ENCODE assay signal across 9 mouse cellular contexts in genomic region chr14:40894576-40895247, GRCm38 (mm10). TPM values are rescaled to one million over a fixed set of nuclear protein-coding genes. Genes with fewer than 3 reads are reported as not detected.
A peak's percentile ranks its signal among the peaks of the same experiment; 100 is the strongest.
DNase-seq lines count a peak whose midpoint lies in the region; ATAC-seq and TF ChIP-seq lines count a peak whose summit lies in the region.
"Had no signal": no experiment of that assay in that cellular context is flagged by ENCODE, and none has a peak within 500 bp of the region (broad histone marks: within the 10 kb centered on the region; RNA-seq: fewer than 3 reads in every experiment).

No protein-coding gene starts in this region.

- ATAC-seq in forebrain, postnatal 0 days: peak; percentile 91

- peak; percentile 71 to 95 (median 83) for TF ChIP-seq CTCF in MEL (IDR thresholded peaks at IDR 0.05 in 2 of 3, conservative IDR thresholded peaks at IDR 0.05 in 1 of 3; ENCODE audit: control insufficient read depth in 1 of 3, insufficient read depth in 1 of 3, low read depth in 2 of 3, low read length in 3 of 3, poor library complexity in 1 of 3, severe bottlenecking in 1 of 3)
- peak; percentile 94 for TF ChIP-seq CTCF in forebrain, postnatal 0 days (IDR thresholded peaks at IDR 0.05; ENCODE audit: low read depth)
- TF ChIP-seq CTCF in layer of hippocampus, adult 2 months (conservative IDR thresholded peaks at IDR 0.05): peak; percentile 98
- peak; percentile 81 for TF ChIP-seq CTCF in lung, adult 2 months (IDR thresholded peaks at IDR 0.05; ENCODE audit: insufficient read depth, low read length)
- peak; percentile 95 for TF ChIP-seq CTCF in olfactory bulb, adult 2 months (IDR thresholded peaks at IDR 0.05; ENCODE audit: insufficient read depth, low read depth, low read length)

- H3K9ac ChIP-seq in MEL (ENCODE audit: control insufficient read depth, low read depth, low read length, poor library complexity, severe bottlenecking): no peak overlapping the region
- H3K9ac ChIP-seq in forebrain, postnatal 0 days: peak overlapping the region; percentile 28; the same call in 1 of the 2 replicates

- H3K27ac ChIP-seq in MEL (ENCODE audit: control insufficient read depth, low read depth, low read length): no peak overlapping the region
- H3K27ac ChIP-seq in forebrain, postnatal 0 days (ENCODE audit: low read depth, low read length): no peak overlapping the region
- no peak overlapping the region for H3K27ac ChIP-seq in layer of hippocampus, adult 2 months
- no peak overlapping the region for H3K27ac ChIP-seq in olfactory bulb, adult 2 months (ENCODE audit: insufficient read depth, low read depth, low read length)

- no peaks in the 10 kb centered on the region for H3K79me2 ChIP-seq in MEL (ENCODE audit: control insufficient read depth, insufficient read depth, low read length, poor library complexity)

- H3K4me1 ChIP-seq in MEL (ENCODE audit: control insufficient read depth in 1 of 2, insufficient read depth in 2 of 2, low read length in 2 of 2): no peaks in the 10 kb centered on the region
- no peaks in the 10 kb centered on the region for H3K4me1 ChIP-seq in forebrain, postnatal 0 days (ENCODE audit: insufficient read depth)
- H3K4me1 ChIP-seq in lung, adult 2 months (ENCODE audit: control insufficient read depth, insufficient read depth, low read length): no peaks in the 10 kb centered on the region; the same call in 1 of the 2 replicates
- peaks cover 4% of the 10 kb centered on the region; the same call in 1 of the 2 replicates for H3K4me1 ChIP-seq in olfactory bulb, adult 2 months (ENCODE audit: control insufficient read depth, insufficient read depth, low read length)

- peak overlapping the region; percentile 50 for H3K4me2 ChIP-seq in forebrain, postnatal 0 days (ENCODE audit: low read depth)

- TF ChIP-seq EP300 in MEL (IDR thresholded peaks at IDR 0.05; ENCODE audit: low read depth in 1 of 2, low read length in 2 of 2): no peak

- TF ChIP-seq RAD21 in MEL (IDR thresholded peaks at IDR 0.05; ENCODE audit: low read depth, low read length): peak; percentile 75

- H3K9me3 ChIP-seq in MEL (replicated peaks; ENCODE audit: insufficient read depth, low read length): no peaks in the 10 kb centered on the region
- no peaks in the 10 kb centered on the region for H3K9me3 ChIP-seq in forebrain, postnatal 0 days (ENCODE audit: low read length)
- H3K9me3 ChIP-seq: megakaryocyte, embryonic 14.5 days had no signal

- TF ChIP-seq POLR2A in MEL (IDR thresholded peaks at IDR 0.05; ENCODE audit: control insufficient read depth in 1 of 2, insufficient read depth in 1 of 2, low read depth in 1 of 2, low read length in 2 of 2, poor library complexity in 1 of 2): no peak
- no peak for TF ChIP-seq POLR2A in lung, adult 2 months (IDR thresholded peaks at IDR 0.05; ENCODE audit: borderline replicate concordance, extremely low read depth, low read depth, low read length)
- no peak for TF ChIP-seq POLR2A in olfactory bulb, adult 2 months (IDR thresholded peaks at IDR 0.05; ENCODE audit: insufficient read depth, low read depth, low read length)

- no peaks in the 10 kb centered on the region for H3K36me3 ChIP-seq in MEL (ENCODE audit: control insufficient read depth in 1 of 2, insufficient read depth in 2 of 2, low read length in 2 of 2)
- H3K36me3 ChIP-seq in forebrain, postnatal 0 days (ENCODE audit: insufficient read depth): no peaks in the 10 kb centered on the region

- 0 out of 4 replicates have a peak overlapping the region, but pooled peaks of 1 of the 2 experiments have one; percentile 16 for H3K4me3 ChIP-seq in MEL (ENCODE audit: control insufficient read depth in 1 of 2, insufficient read depth in 1 of 2, low read depth in 2 of 2, low read length in 2 of 2)
- H3K4me3 ChIP-seq in forebrain, postnatal 0 days (ENCODE audit: low read depth, low read length): peak overlapping the region; percentile 24; the same call in 1 of the 2 replicates
- H3K4me3 ChIP-seq in layer of hippocampus, adult 2 months: peak overlapping the region; percentile 46
- no peak overlapping the region for H3K4me3 ChIP-seq in lung, adult 2 months (replicated peaks; ENCODE audit: extremely low read depth, low read depth, low read length)
- no peak overlapping the region for H3K4me3 ChIP-seq in olfactory bulb, adult 2 months (ENCODE audit: insufficient read depth, low read depth, low read length)
- H3K4me3 ChIP-seq: megakaryocyte, embryonic 14.5 days had no signal

- intact Hi-C loops in heart, postnatal 36 days (cut with DNase I): loop anchor here (5.0 kb wide), 2 partner anchors 102 to 1362 kb away; no protein-coding TSS in a partner anchor

- peak; percentile 74 for DNase-seq in MEL (ENCODE audit: low read depth, low spot score)
- peak; percentile 53 to 64 for DNase-seq in cerebellum, adult 18-20 months
- peak; percentile 88 for DNase-seq in forebrain, postnatal 0 days
- DNase-seq in heart, postnatal 36 days: peak; percentile 79 to 84
- DNase-seq in layer of hippocampus, adult 2 months (ENCODE audit: low spot score in 2 of 2): peak; percentile 74 to 88
- DNase-seq in lung, adult 2 months: peak; percentile 87
- peak; percentile 25 to 41 for DNase-seq in thymus, adult 18-20 months

- H3K27me3 ChIP-seq in MEL (ENCODE audit: control insufficient read depth in 1 of 2, insufficient read depth in 2 of 2, low read length in 2 of 2): peaks cover 0 to 1% of the 10 kb centered on the region in 2 experiments; a peak in 1 of 4 replicates
- H3K27me3 ChIP-seq in forebrain, postnatal 0 days (ENCODE audit: insufficient read depth, low read length): no peaks in the 10 kb centered on the region
- H3K27me3 ChIP-seq: megakaryocyte, embryonic 14.5 days had no signal

- WGBS in forebrain, postnatal 0 days: 13% methylated on average over 23 of the region's 23 CpGs
- 5% methylated on average over 23 of the region's 23 CpGs for WGBS in lung, adult 2 months
- WGBS in olfactory bulb, adult 2 months: 13% methylated on average over 23 of the region's 23 CpGs

TF ChIP-seq in MEL, 35 proteins besides CTCF, POLR2A, EP300 and RAD21:
- TF ChIP-seq ETS1 (IDR thresholded peaks at IDR 0.05; ENCODE audit: low read depth, low read length) (no peak), NELFE (IDR thresholded peaks at IDR 0.05; ENCODE audit: low read depth, low read length) (no peak), RCOR1 (IDR thresholded peaks at IDR 0.05; ENCODE audit: low read depth, low read length) (no peak), KAT2A (conservative IDR thresholded peaks at IDR 0.05; ENCODE audit: low read depth, low read length) (no peak), BHLHE40 (IDR thresholded peaks at IDR 0.05; ENCODE audit: borderline replicate concordance, low read depth, low read length) (no peak), NRF1 (IDR thresholded peaks at IDR 0.05; ENCODE audit: insufficient read depth, low read depth, low read length, poor library complexity, severe bottlenecking) (no peak), POLR2AphosphoS5 (IDR thresholded peaks at IDR 0.05; ENCODE audit: borderline replicate concordance, low read depth, low read length) (no peak), ZKSCAN1 (IDR thresholded peaks at IDR 0.05; ENCODE audit: low read depth, low read length) (no peak), HCFC1 (IDR thresholded peaks at IDR 0.05; ENCODE audit: low read depth, low read length) (no peak), TCF12 (IDR thresholded peaks at IDR 0.05; ENCODE audit: low read depth, low read length) (no peak), TAL1 (IDR thresholded peaks at IDR 0.05; ENCODE audit: low read length) (no peak), MXI1 (IDR thresholded peaks at IDR 0.05; ENCODE audit: low read depth, low read length) (peak; percentile 52; the same call in 1 of the 2 replicates), JUND (IDR thresholded peaks at IDR 0.05; ENCODE audit: low read depth, low read length) (no peak), SMC3 (IDR thresholded peaks at IDR 0.05; ENCODE audit: low read depth, low read length) (peak; percentile 66), MAX (IDR thresholded peaks at IDR 0.05; ENCODE audit: low read length) (peak; percentile 90), MYC (IDR thresholded peaks at IDR 0.05; ENCODE audit: low read depth, low read length) (peak; percentile 84), ELF1 (IDR thresholded peaks at IDR 0.05; ENCODE audit: low read depth, low read length) (no peak), TBP (IDR thresholded peaks at IDR 0.05; ENCODE audit: low read depth, low read length) (no peak), ZC3H11A (IDR thresholded peaks at IDR 0.05; ENCODE audit: low read depth, low read length) (peak; percentile 46), SIN3A (IDR thresholded peaks at IDR 0.05; ENCODE audit: low read length) (no peak), GATA1 (IDR thresholded peaks at IDR 0.05; ENCODE audit: low read depth, low read length) (no peak), USF2 (IDR thresholded peaks at IDR 0.05; ENCODE audit: borderline replicate concordance in 1 of 2, insufficient read depth in 1 of 2, low read depth in 1 of 2, low read length in 2 of 2) (no peak), USF1 (IDR thresholded peaks at IDR 0.05; ENCODE audit: low read depth, low read length) (peak; percentile 51; the same call in 1 of the 2 replicates), UBTF (IDR thresholded peaks at IDR 0.05; ENCODE audit: borderline replicate concordance, insufficient read depth, low read depth, low read length) (no peak), POLR2AphosphoS2 (IDR thresholded peaks at IDR 0.05; ENCODE audit: low read length) (no peak), MAFK (IDR thresholded peaks at IDR 0.05; ENCODE audit: borderline replicate concordance, low read depth, low read length) (no peak), GABPA (IDR thresholded peaks at IDR 0.05; ENCODE audit: low read depth, low read length) (no peak)

RNA-seq across cellular contexts. Expression of gene Sh2d4b, which starts 1.6 kb away (rescaled TPM):
- total RNA-seq in MEL (2012; rRNA removed): 0.12 TPM in 1 of 2 replicates, not detected in the other
- polyA plus RNA-seq in MEL (2012; ENCODE audit: insufficient read depth in 1 of 2, insufficient read length in 2 of 2, low read depth in 1 of 2, low replicate concordance in 2 of 2, missing spikeins in 1 of 2): under 1 TPM in 1 of 2 experiments, not detected in 1; 0.26 TPM
- total RNA-seq in forebrain, postnatal 0 days (2014; rRNA removed): 3.9 and 8.5 TPM in 2 replicates
- 0.53 and 0.98 TPM in 2 replicates for polyA plus RNA-seq in forebrain, postnatal 0 days (2015; fragmentation: Nextera tagmentation; extraction: Ambion mirVana)
- total RNA-seq in heart, postnatal 36 days (2021): under 1 TPM; 0.36 to 0.98 TPM
- 1 to 10 TPM; 2.0 to 2.1 TPM for total RNA-seq in layer of hippocampus, adult 2 months (2021)
- polyA plus RNA-seq in lung, adult 2 months (2012; rRNA removed): 0.41 and 0.54 TPM in 2 replicates
- not detected in 2 replicates for polyA plus RNA-seq in olfactory bulb, adult 2 months (2012; ENCODE audit: insufficient read depth, insufficient read length, low replicate concordance, missing spikeins)

Comparison
In these comparisons a context has a peak if more than half of its experiments do, and no peak if none do; other contexts are left out.
1. DNase-seq: peak in every context shown above with its lines; median percentile 88 in forebrain, postnatal 0 days; 87 in lung, adult 2 months; 82 in heart, postnatal 36 days; 81 in layer of hippocampus, adult 2 months; 74 in MEL; 58 in cerebellum, adult 18-20 months; 33 in thymus, adult 18-20 months.
2. H3K4me3 ChIP-seq: peak in forebrain, postnatal 0 days (single experiment) and layer of hippocampus, adult 2 months (single experiment); none in lung, adult 2 months (single experiment) and olfactory bulb, adult 2 months (single experiment).
3. Peak in every context shown above with its lines, with median percentiles within 50 percentile points of each other: CTCF ChIP-seq.